Mouse (Mus musculus): Measurements from ENCODE around the gene Add3. TPM values are rescaled to one million over a fixed set of nuclear protein-coding genes. Genes with fewer than 3 reads are reported as not detected.

The Add3 gene
- 27.4 and 60.6 TPM in 2 replicates for polyA plus RNA-seq (2012; rRNA removed; ENCODE audit: low replicate concordance)

DNA sequence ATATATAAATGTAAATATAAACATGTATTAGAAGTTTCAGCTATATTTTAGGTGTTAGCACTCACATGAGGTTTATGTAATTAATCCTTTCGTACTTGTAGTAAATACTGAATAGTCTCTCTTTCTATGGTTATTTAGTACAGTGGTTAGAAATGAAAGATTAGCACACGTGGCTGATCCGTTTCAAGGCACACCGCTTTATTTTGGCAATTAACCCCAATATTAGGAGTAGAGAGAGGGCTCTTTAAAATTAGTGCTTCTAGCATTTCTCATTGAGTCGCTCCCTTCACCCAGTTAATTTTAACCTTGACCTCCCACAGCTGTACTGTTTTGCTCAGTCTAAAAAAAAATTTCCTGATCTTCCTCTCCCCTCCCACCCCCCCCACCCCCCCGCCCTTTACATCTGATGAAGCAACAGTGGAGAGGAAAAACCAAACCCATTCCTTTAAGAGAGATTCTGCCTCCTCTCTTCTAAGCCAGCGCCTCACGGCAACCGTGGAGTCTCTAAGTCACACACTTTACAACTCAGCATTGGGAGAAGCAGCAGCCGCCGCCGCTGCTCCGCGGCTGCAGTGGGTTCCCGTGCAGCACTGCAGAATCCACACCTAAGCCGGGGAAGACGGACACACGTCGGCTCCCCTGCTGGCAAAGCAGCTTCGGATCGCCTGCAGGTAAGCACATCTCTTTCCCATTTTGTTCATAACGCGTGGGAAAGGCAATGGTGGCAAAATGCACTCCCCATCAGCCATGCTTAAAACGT lies at the start of gene Add3:
Add3 (plus strand) TSS at position 400 of the 760 bp plus-strand sequence.

Other genes with a start within 250 kb of the Add3 start
- 75.7 and 100 TPM in 2 replicates for gene Xpnpep1, start 100.2 kb upstream of the Add3 start, polyA plus RNA-seq (2012; rRNA removed; ENCODE audit: low replicate concordance)
- gene Mxi1, start 170.1 kb downstream of the Add3 start, polyA plus RNA-seq (2012; rRNA removed; ENCODE audit: low replicate concordance) = 17.3 and 21.4 TPM in 2 replicates
- gene Gm10197, start 231.3 kb downstream of the Add3 start, polyA plus RNA-seq (2012; rRNA removed; ENCODE audit: low replicate concordance) = not detected in 2 replicates